Mouse (Mus musculus): ENCODE measurements at regions not wholly inside any gene's neighbourhood (a gene's known extent, or its start where the extent isn't known, plus 50 kb on each side); places are given as distances from the start of the nearest gene placed in this dataset.

DNA sequence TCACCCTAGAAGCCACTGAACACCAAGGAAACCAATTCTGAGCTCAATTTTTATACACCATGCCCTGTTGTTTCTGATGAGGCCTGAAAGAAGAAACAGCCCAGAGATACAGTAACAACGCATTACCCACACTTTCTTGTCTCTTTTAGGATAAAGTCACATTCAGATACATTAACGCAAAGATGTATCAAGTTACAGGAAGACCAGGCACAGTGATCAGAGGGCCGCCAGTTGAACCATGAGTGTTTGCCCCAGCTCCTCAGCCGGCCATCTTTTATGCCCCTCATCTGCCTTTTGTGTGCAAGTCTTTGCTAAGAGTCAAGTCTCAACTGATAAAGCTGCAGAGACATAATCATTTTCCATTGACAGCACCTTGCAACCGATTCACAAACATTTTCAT, 204.9 kb upstream of the Irx5 start:
- no peak for TF ChIP-seq CTCF (IDR thresholded peaks at IDR 0.05; ENCODE audit: control insufficient read depth, insufficient read depth, insufficient read length)
- TF ChIP-seq USF1 (IDR thresholded peaks at IDR 0.05; ENCODE audit: low read depth) = no peak
- no peak for TF ChIP-seq MAX (IDR thresholded peaks at IDR 0.05)
- no peak for TF ChIP-seq CEBPB (IDR thresholded peaks at IDR 0.05; ENCODE audit: low read depth)

Measured in C2C12 (cell line).